Mouse (Mus musculus): ENCODE results near the gene Tnfrsf12a.

Gene Tnfrsf12a

DNA sequence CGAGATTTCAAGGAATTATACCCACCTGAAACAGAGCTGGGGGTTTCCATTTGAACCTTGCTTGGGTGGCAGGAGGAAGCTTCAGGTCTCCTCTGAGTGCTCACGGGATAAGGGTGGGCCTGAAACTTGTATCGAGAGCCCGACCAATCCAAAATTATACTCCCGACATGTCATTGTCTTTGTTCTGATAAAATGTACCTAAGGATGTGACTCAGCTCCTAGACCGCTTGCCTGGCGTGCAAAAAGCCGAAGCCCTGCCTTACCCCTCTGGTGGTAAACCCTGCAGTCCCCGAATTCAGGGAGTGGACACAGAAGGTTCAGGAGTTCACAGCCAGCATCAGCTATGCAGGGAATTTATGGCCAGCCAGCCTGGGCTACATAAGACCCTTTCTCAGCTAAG lies 3.1 kb upstream of the Tnfrsf12a start:
- no peak for DNase-seq (ENCODE audit: low read depth)

DNA sequence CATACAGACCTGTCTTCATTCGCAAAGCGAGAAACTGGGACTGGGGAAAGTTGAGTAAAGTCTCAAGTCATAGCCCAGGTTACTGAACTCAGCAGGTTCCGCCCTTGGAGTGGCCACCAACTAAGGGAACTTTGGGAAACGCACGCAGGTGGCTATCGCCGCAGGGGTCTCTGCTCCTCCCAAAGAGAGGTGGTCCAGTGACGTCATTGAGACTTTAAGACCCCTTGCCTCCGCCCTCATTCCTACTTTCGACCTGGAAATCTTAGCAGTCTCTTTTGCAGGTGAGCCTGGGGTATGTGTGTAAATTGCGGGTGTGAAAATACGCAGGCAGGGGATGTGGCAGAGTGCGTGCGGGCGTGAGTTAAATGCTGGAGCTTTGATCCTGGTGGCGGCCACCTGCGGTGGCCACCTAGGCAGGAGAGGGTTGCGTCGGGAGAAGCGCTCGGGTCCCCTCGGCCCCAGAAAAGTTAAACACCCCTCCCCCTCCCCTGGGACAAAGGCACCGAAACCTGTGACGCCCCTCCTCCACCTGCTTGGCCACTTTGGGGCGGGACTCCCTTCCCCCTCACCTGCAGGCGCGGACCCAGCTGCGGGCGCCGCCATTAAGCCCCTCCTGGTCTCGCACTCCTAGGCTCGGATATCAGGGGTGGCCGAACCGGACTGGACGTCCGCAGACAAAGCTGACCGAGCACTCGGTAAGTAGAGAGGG lies 2.0 kb upstream of the Tnfrsf12a start, which contains the start of gene Cldn6:
TSS of gene Cldn6 (plus strand) at position 123 of the 709 bp plus-strand sequence.
- DNase-seq (ENCODE audit: low read depth): no peak

- peak; percentile 24 for DNase-seq (ENCODE audit: low read depth)
Measured at GRCm38 (mm10) chr17:23676473-23677031, 716 bp downstream of the Tnfrsf12a start.

- peak; percentile 94 for DNase-seq (ENCODE audit: low read depth)
Measured at GRCm38 (mm10) chr17:23675564-23676281, 1.5 kb downstream of the Tnfrsf12a start.

GRCm38 (mm10) chr17:23675127-23675526 lies 2.1 kb downstream of the Tnfrsf12a start:
- DNase-seq (ENCODE audit: low read depth): no peak

- no peak for DNase-seq (ENCODE audit: low read depth)
Measured at GRCm38 (mm10) chr17:23674271-23674952, 2.9 kb downstream of the Tnfrsf12a start.

DNA sequence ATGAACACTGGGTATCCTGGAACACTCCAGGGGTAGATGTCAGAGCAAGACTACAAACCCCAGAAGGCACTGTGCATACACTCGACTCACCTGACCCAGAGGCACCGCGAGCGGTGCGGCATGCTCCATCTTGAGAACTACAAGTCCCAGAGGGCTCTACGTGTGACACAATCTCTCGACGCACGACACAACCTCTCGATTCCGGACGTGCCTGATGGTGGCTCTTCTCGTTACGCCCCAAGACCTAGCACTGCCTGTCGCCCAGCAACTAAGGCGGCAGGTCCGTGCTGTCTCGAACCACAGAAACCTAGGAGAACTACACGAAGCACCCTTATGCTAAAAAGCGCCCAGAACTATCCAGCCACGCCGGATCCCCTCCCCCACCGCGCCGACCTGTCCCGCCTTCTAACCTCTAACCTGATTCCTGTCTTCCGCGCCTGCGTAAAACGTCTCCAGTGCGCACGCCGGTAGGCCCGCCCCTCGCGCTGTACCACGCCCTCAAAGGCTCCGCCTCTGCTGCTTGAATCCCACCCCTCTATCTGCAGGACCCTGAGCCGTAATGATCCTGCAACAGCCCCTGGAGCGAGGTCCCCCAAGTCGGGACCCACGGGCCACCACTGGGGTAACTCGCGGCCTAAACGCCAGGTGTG lies 3.7 kb downstream of the Tnfrsf12a start, which contains the start of the genes Hcfc1r1 and Thoc6:
TSS of gene Hcfc1r1 (plus strand) at position 173 of the 650 bp plus-strand sequence.
TSS of gene Thoc6 (minus strand) at position 459 of the 650 bp plus-strand sequence.
- DNase-seq (ENCODE audit: low read depth): peak; percentile 90

DNA sequence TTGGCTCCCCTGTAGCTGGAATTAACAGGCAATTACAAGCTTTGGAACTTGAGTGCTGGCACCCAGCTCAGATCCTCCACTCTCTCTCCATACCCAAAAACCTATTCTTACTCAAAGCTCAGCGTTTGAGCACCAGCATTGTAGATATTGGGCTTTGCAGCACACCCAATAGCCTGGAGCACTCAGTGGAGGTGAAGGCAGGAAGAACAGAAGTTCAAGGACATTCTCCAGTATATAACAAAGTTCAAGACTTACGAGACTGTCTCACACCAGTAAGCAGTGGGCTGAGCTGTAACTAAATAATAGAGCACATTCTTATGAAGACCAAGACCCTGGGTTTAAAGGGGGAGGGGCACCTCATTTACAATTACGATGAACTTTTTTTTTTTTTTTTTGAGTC lies 4.5 kb downstream of the Tnfrsf12a start:
- DNase-seq (ENCODE audit: low read depth): no peak

- no peak for DNase-seq (ENCODE audit: low read depth)
Measured at GRCm38 (mm10) chr17:23671519-23671918, 5.7 kb downstream of the Tnfrsf12a start.

DNA sequence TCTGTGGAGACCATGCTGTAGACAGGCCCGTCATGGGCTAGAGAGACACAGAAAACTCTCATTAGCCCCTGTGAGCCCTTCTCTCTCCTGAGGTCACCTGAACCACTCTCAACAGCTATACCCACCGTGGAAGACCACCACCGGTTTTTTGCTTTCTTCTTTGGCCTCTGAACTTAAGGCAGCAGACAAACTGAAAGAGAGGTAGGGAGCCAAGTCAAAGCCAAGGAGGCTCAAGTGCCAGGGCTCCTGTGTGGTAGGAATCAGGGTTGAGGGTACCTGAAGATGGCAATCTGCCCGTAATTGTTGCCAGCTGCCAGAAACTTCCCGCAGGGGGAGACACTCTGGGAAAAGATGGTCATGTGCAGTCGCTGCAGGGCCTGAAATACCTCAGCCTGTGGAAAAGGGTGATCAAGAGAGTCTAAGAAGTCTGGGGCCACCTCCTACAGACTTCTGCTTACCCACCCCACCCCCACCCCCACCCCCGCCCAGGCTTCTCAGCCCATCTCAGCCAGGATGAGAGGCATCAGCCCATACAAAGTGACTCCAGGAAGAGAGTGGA lies 6.7 kb downstream of the Tnfrsf12a start:
- DNase-seq (ENCODE audit: low read depth): no peak

- no peak for DNase-seq (ENCODE audit: low read depth)
Measured at GRCm38 (mm10) chr17:23665511-23665910, 11.8 kb downstream of the Tnfrsf12a start.

GRCm38 (mm10) chr17:23664556-23665021 lies 12.7 kb downstream of the Tnfrsf12a start:
- no peak for DNase-seq (ENCODE audit: low read depth)

- DNase-seq (ENCODE audit: low read depth): no peak
Measured at GRCm38 (mm10) chr17:23661526-23661925, 15.7 kb downstream of the Tnfrsf12a start.

DNA sequence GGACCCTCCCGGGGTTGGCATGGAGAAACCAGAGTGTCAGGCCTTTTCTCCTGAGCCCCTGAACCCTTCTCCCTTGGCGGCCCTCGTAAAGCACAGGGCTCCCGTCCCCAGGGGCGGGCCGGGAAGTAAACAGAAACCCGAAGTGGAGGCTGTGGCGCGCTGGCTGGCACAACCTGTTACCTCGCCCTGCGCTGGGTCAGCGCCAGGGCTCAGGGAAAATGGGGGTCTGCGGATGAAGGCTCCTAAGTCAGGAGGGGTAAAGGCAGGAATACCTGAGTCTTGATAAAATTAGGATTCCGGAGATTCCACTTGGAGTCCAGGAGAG lies 16.4 kb downstream of the Tnfrsf12a start:
- no peak for DNase-seq (ENCODE audit: low read depth)

GRCm38 (mm10) chr17:23660117-23660875 lies 17.0 kb downstream of the Tnfrsf12a start, which contains the start of gene Bicdl2:
Gene Bicdl2 (plus strand): TSS chr17:23660506.
- no peak for DNase-seq (ENCODE audit: low read depth)

DNA sequence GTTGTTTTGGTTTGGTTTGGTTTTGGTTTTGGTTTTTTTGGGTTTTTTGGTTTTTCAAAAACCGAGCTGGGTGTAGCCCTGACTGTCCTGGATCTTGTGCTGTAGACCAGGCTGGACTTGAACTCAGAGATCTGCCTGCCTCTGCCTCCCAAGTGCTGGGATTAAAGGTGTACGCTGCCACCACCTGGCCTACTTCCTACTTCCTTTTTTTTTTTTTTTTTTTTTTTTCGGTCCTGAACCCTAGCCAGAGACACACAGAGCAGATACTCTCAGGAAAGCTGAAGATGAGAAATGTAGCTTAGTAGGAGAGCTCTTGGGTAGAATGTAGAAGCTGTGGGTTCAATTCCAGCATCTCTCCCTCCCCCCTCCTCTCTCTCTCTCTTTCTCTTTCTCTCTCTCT lies 18.8 kb downstream of the Tnfrsf12a start:
- no peak for DNase-seq (ENCODE audit: low read depth)

DNA sequence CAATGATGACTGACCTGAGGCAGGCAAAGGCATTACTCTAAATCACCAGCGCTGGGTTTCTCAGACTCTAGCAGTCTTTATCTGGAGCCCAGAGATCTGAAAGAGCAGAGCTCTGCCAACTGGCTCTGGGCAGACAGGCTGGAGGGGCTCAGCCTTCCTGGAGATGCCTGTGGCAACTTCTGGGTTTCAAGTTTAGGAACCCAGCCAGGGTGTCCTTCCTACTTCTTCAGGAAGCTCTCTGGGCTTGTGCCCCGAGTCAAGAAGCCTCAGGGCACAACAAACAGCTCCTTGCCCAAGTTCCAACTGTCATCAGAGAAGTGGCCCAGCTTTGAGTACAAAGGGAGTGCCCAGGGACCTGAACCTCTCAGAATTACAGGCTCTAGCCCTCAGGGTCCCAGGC lies 22.9 kb downstream of the Tnfrsf12a start:
- DNase-seq (ENCODE audit: low read depth): no peak

- DNase-seq (ENCODE audit: low read depth): no peak
Measured at GRCm38 (mm10) chr17:23654001-23654400, 23.3 kb downstream of the Tnfrsf12a start.

- no peak for DNase-seq (ENCODE audit: low read depth)
Measured at GRCm38 (mm10) chr17:23653324-23653723, 23.9 kb downstream of the Tnfrsf12a start.

DNA sequence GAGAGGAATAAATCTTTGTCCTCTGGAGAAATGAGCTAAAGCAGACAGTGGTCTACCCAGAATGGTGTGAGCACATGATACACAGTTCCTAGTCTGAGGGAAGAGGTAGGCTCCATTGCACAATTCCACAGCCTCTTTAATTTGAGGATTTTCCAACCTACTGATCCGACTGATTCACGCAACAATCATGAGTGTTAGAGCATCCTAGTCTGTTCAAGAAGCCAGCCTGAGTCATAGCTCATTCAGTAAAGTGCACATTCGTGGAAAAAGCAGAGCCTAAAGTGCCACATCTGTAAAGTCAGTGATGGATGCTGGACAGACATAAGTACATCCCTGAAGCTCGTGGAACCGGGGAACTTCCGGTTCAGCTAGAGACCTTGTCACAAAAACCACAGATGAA lies 25.9 kb downstream of the Tnfrsf12a start:
- no peak for DNase-seq (ENCODE audit: low read depth)

DNA sequence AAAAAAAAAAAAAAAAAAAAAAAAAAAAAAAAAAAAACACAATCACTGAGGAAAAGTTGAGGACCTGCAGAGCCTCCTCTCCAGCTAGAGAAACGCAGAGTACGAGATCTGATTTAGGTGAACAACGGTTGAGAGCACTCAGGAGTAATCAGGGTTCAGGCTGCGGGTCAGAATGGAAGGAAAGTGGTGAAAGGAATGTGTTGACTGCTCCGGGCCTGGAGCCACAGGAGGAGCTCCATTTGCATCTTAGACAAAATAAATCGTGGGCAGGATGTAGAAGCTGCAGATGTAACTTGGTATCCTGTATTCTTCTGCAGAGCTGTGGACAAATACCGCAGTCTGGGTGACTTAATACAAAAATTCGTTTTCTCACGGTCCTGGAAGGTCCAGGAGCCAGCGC lies 31.4 kb downstream of the Tnfrsf12a start:
- DNase-seq (ENCODE audit: low read depth): no peak

All from fibroblast of lung, adult 2 months (primary cell).